Mouse (Mus musculus): ENCODE results near the gene Pde10a. TPM values are rescaled to one million over a fixed set of nuclear protein-coding genes. Genes with fewer than 3 reads are reported as not detected.

Pde10a gene
- polyA plus RNA-seq, 1 experiment = 0.34 TPM

DNA sequence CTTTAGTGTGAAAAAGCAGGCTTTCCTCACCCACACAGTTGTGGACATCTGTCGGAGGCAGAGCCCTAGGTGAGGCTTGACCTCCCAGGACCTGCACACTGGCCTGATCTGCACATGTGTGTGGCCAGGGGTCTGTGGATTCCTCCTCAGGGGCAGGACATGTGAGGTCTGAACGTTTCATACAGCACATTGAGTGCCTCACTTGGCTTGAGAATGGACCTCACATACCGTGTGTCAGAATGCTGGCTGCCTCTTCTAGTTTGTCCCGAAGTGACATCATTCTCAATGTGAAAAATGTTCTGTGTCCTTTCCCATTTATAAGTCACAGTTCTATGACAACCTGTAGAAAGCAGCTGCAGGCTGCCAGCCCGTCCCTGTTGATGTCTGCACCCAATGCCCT, 385.4 kb downstream of the Pde10a start:
- Histone ChIP-seq H3K4me2 (ENCODE audit: low read depth) (no peak overlapping the region), H3ac (ENCODE audit: control insufficient read depth, insufficient read length) (no peak overlapping the region), H3K79me2 (ENCODE audit: control insufficient read depth, insufficient read depth) (no peaks in the 10 kb centered on the region), H3K4me3 (no peak overlapping the region), H3K27me3 (ENCODE audit: control insufficient read depth, insufficient read depth, insufficient read length) (no peaks in the 10 kb centered on the region), H3K36me3 (ENCODE audit: control insufficient read depth, insufficient read depth) (no peaks in the 10 kb centered on the region)
- TF ChIP-seq TCF3 (IDR thresholded peaks at IDR 0.05; ENCODE audit: insufficient read length, low read depth) (no peak), POLR2A (IDR thresholded peaks at IDR 0.05; ENCODE audit: insufficient read length, low read depth) (no peak), MYOG (IDR thresholded peaks at IDR 0.05; ENCODE audit: control insufficient read depth in 1 of 3, insufficient read depth in 1 of 3, insufficient read length in 2 of 3, low read depth in 2 of 3) (no peak), CEBPB (IDR thresholded peaks at IDR 0.05; ENCODE audit: insufficient read depth, poor library complexity, severe bottlenecking) (no peak), POLR2AphosphoS2 (IDR thresholded peaks at IDR 0.05; ENCODE audit: insufficient read length, low read depth) (no peak), MYOD1 (IDR thresholded peaks at IDR 0.05; ENCODE audit: control insufficient read depth in 1 of 3, insufficient read length in 2 of 3, low read depth in 2 of 3) (no peak), E2F4 (IDR thresholded peaks at IDR 0.05; ENCODE audit: insufficient read depth) (no peak), SRF (IDR thresholded peaks at IDR 0.05; ENCODE audit: control insufficient read depth, insufficient read length, low read depth) (no peak), TCF12 (IDR thresholded peaks at IDR 0.05; ENCODE audit: insufficient read depth, poor library complexity, severe bottlenecking) (no peak), USF1 (IDR thresholded peaks at IDR 0.05; ENCODE audit: low read depth) (no peak), MAX (IDR thresholded peaks at IDR 0.05; ENCODE audit: low read depth) (no peak), REST (IDR thresholded peaks at IDR 0.05; ENCODE audit: insufficient read depth, insufficient read length) (no peak)

DNA sequence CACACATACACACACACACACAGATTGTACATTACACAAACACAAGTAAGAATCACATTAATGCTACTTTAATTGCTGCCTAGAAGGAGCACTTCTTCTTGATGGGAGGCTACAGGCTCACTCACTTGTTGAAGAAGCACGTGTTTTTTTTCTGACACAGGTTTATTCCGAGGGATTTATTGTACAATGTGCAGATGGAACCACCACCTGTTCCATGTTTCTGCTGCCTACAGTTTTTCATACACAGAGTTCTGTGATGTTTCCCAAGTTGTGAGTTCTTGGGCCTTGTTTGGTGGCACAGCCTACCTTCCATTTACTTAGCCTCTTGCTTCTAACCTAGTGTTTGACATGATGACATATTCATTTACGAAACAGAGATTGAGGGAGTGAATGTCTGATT, 387.8 kb downstream of the Pde10a start:
- H3K4me2 ChIP-seq (ENCODE audit: low read depth) = no peak overlapping the region
- H3K79me2 ChIP-seq (ENCODE audit: control insufficient read depth, insufficient read depth) = no peaks in the 10 kb centered on the region
- no peak overlapping the region for H3ac ChIP-seq (ENCODE audit: control insufficient read depth, insufficient read length)
- no peak for TF ChIP-seq E2F4 (IDR thresholded peaks at IDR 0.05; ENCODE audit: insufficient read depth)
- no peak for TF ChIP-seq REST (IDR thresholded peaks at IDR 0.05; ENCODE audit: insufficient read depth, insufficient read length)
- no peak for TF ChIP-seq USF1 (IDR thresholded peaks at IDR 0.05; ENCODE audit: low read depth)
- no peak for TF ChIP-seq MAX (IDR thresholded peaks at IDR 0.05; ENCODE audit: low read depth)
- TF ChIP-seq POLR2AphosphoS2 (IDR thresholded peaks at IDR 0.05; ENCODE audit: insufficient read length, low read depth) = no peak
- TF ChIP-seq MYOD1 (IDR thresholded peaks at IDR 0.05; ENCODE audit: control insufficient read depth in 1 of 3, insufficient read length in 2 of 3, low read depth in 2 of 3) = no peak
- TF ChIP-seq TCF12 (IDR thresholded peaks at IDR 0.05; ENCODE audit: insufficient read depth, poor library complexity, severe bottlenecking) = no peak
- TF ChIP-seq POLR2A (IDR thresholded peaks at IDR 0.05; ENCODE audit: insufficient read length, low read depth) = no peak
- no peak for TF ChIP-seq MYOG (IDR thresholded peaks at IDR 0.05; ENCODE audit: control insufficient read depth in 1 of 3, insufficient read depth in 1 of 3, insufficient read length in 2 of 3, low read depth in 2 of 3)
- H3K4me3 ChIP-seq = no peak overlapping the region
- H3K36me3 ChIP-seq (ENCODE audit: control insufficient read depth, insufficient read depth) = no peaks in the 10 kb centered on the region
- no peaks in the 10 kb centered on the region for H3K27me3 ChIP-seq (ENCODE audit: control insufficient read depth, insufficient read depth, insufficient read length)

DNA sequence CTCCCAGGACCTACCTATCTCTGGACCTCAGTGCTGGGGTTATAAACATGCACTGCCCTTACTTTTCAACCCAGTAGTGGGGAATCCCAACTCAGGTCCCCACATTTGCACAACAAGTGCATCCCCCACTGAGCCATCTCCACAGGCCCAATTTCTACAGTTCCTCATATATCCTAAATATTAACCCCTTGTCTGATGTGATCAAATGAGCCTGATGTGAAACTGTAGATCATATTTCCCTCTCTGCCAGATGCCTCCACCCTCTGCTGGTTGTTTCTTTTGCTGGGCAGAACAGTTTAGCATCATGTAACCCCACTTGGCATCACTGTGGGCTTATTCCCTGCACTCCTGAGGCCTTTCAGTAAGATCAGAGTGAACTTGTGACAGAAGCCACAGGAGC, 390.5 kb downstream of the Pde10a start:
- TF ChIP-seq TCF3 (IDR thresholded peaks at IDR 0.05; ENCODE audit: insufficient read length, low read depth) (no peak), SRF (IDR thresholded peaks at IDR 0.05; ENCODE audit: control insufficient read depth, insufficient read length, low read depth) (no peak), POLR2A (IDR thresholded peaks at IDR 0.05; ENCODE audit: insufficient read length, low read depth) (no peak), TCF12 (IDR thresholded peaks at IDR 0.05; ENCODE audit: insufficient read depth, poor library complexity, severe bottlenecking) (no peak), REST (IDR thresholded peaks at IDR 0.05; ENCODE audit: insufficient read depth, insufficient read length) (no peak), MAX (IDR thresholded peaks at IDR 0.05; ENCODE audit: low read depth) (no peak), CEBPB (IDR thresholded peaks at IDR 0.05; ENCODE audit: insufficient read depth, poor library complexity, severe bottlenecking) (no peak), E2F4 (IDR thresholded peaks at IDR 0.05; ENCODE audit: insufficient read depth) (no peak), MYOG (IDR thresholded peaks at IDR 0.05; ENCODE audit: control insufficient read depth in 1 of 3, insufficient read depth in 1 of 3, insufficient read length in 2 of 3, low read depth in 2 of 3) (no peak), MYOD1 (IDR thresholded peaks at IDR 0.05; ENCODE audit: control insufficient read depth in 1 of 3, insufficient read length in 2 of 3, low read depth in 2 of 3) (no peak), POLR2AphosphoS2 (IDR thresholded peaks at IDR 0.05; ENCODE audit: insufficient read length, low read depth) (no peak), USF1 (IDR thresholded peaks at IDR 0.05; ENCODE audit: low read depth) (no peak)
- no peak overlapping the region for H3K4me2 ChIP-seq (ENCODE audit: low read depth)

DNA sequence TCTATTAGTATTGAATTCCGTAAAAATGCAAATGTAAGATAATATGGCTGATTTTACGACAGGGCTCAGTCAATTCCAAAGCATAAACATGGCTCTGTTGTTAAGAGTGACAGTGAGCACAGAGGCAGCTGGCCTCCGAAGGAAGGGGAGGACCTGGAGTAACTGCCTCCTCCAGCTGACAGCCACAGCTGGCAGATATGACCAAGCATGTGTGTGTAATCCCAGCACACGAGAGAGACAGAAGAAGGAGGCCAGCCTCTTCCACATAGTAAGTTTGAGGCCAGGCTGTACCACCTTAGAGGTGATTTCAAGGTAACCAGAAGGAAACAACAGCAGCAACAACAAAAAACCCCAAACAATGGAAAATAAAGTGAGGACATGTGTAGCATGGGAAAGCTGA, 397.9 kb downstream of the Pde10a start:
- H3ac ChIP-seq (ENCODE audit: control insufficient read depth, insufficient read length) = no peak overlapping the region
- no peak overlapping the region for H3K4me2 ChIP-seq (ENCODE audit: low read depth)
- TF ChIP-seq MAX (IDR thresholded peaks at IDR 0.05; ENCODE audit: low read depth) = no peak
- TF ChIP-seq REST (IDR thresholded peaks at IDR 0.05; ENCODE audit: insufficient read depth, insufficient read length) = no peak
- TF ChIP-seq SRF (IDR thresholded peaks at IDR 0.05; ENCODE audit: control insufficient read depth, insufficient read length, low read depth) = no peak
- no peak for TF ChIP-seq POLR2A (IDR thresholded peaks at IDR 0.05; ENCODE audit: insufficient read length, low read depth)
- no peak for TF ChIP-seq USF1 (IDR thresholded peaks at IDR 0.05; ENCODE audit: low read depth)
- TF ChIP-seq CEBPB (IDR thresholded peaks at IDR 0.05; ENCODE audit: insufficient read depth, poor library complexity, severe bottlenecking) = no peak
- no peak for TF ChIP-seq POLR2AphosphoS2 (IDR thresholded peaks at IDR 0.05; ENCODE audit: insufficient read length, low read depth)
- no peak overlapping the region for H3K4me3 ChIP-seq
- no peaks in the 10 kb centered on the region for H3K79me2 ChIP-seq (ENCODE audit: control insufficient read depth, insufficient read depth)
- H3K36me3 ChIP-seq (ENCODE audit: control insufficient read depth, insufficient read depth) = no peaks in the 10 kb centered on the region
- peaks cover 4% of the 10 kb centered on the region for H3K27me3 ChIP-seq (ENCODE audit: control insufficient read depth, insufficient read depth, insufficient read length)

More for the DNA sequence above, 390.5 kb downstream of the Pde10a start:
- Histone ChIP-seq H3ac (ENCODE audit: control insufficient read depth, insufficient read length) (no peak overlapping the region), H3K79me2 (ENCODE audit: control insufficient read depth, insufficient read depth) (no peaks in the 10 kb centered on the region), H3K36me3 (ENCODE audit: control insufficient read depth, insufficient read depth) (no peaks in the 10 kb centered on the region), H3K27me3 (ENCODE audit: control insufficient read depth, insufficient read depth, insufficient read length) (no peaks in the 10 kb centered on the region), H3K4me3 (no peak overlapping the region)

DNA sequence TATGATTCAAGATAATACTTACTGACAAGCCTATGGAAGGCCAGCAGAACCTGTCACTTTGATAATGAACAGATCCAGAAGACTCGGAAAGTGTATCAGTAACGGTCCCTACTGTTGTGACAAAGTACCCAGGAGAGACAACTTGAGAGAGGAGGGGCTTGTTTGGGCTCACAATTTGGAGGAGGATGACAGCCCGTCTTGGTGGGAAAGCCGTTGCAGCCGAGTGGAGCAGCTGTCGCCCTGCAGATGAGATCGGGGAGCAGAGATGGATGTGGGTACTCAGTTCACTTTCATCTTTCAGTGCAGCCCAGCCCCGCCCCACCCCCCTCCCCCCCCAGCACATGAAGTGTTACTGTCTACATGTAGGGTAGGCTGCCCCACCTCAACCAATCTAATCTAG, 398.6 kb downstream of the Pde10a start:
- Histone ChIP-seq H3K79me2 (ENCODE audit: control insufficient read depth, insufficient read depth) (no peaks in the 10 kb centered on the region), H3ac (ENCODE audit: control insufficient read depth, insufficient read length) (no peak overlapping the region), H3K4me2 (ENCODE audit: low read depth) (no peak overlapping the region), H3K27me3 (ENCODE audit: control insufficient read depth, insufficient read depth, insufficient read length) (peaks cover 4% of the 10 kb centered on the region), H3K4me3 (no peak overlapping the region), H3K36me3 (ENCODE audit: control insufficient read depth, insufficient read depth) (no peaks in the 10 kb centered on the region)
- TF ChIP-seq POLR2A (IDR thresholded peaks at IDR 0.05; ENCODE audit: insufficient read length, low read depth) (no peak), TCF3 (IDR thresholded peaks at IDR 0.05; ENCODE audit: insufficient read length, low read depth) (no peak), POLR2AphosphoS2 (IDR thresholded peaks at IDR 0.05; ENCODE audit: insufficient read length, low read depth) (no peak), MYOD1 (IDR thresholded peaks at IDR 0.05; ENCODE audit: control insufficient read depth in 1 of 3, insufficient read length in 2 of 3, low read depth in 2 of 3) (no peak), E2F4 (IDR thresholded peaks at IDR 0.05; ENCODE audit: insufficient read depth) (no peak), CEBPB (IDR thresholded peaks at IDR 0.05; ENCODE audit: insufficient read depth, poor library complexity, severe bottlenecking) (no peak), SRF (IDR thresholded peaks at IDR 0.05; ENCODE audit: control insufficient read depth, insufficient read length, low read depth) (no peak), REST (IDR thresholded peaks at IDR 0.05; ENCODE audit: insufficient read depth, insufficient read length) (no peak), MAX (IDR thresholded peaks at IDR 0.05; ENCODE audit: low read depth) (no peak), MYOG (IDR thresholded peaks at IDR 0.05; ENCODE audit: control insufficient read depth in 1 of 3, insufficient read depth in 1 of 3, insufficient read length in 2 of 3, low read depth in 2 of 3) (no peak), TCF12 (IDR thresholded peaks at IDR 0.05; ENCODE audit: insufficient read depth, poor library complexity, severe bottlenecking) (no peak), USF1 (IDR thresholded peaks at IDR 0.05; ENCODE audit: low read depth) (no peak)

Measured in myocyte (in vitro differentiated cells).